Mouse (Mus musculus): ENCODE results near the gene Slc26a8.
A peak's percentile ranks its signal among the peaks of the same experiment; 100 is the strongest.

DNA sequence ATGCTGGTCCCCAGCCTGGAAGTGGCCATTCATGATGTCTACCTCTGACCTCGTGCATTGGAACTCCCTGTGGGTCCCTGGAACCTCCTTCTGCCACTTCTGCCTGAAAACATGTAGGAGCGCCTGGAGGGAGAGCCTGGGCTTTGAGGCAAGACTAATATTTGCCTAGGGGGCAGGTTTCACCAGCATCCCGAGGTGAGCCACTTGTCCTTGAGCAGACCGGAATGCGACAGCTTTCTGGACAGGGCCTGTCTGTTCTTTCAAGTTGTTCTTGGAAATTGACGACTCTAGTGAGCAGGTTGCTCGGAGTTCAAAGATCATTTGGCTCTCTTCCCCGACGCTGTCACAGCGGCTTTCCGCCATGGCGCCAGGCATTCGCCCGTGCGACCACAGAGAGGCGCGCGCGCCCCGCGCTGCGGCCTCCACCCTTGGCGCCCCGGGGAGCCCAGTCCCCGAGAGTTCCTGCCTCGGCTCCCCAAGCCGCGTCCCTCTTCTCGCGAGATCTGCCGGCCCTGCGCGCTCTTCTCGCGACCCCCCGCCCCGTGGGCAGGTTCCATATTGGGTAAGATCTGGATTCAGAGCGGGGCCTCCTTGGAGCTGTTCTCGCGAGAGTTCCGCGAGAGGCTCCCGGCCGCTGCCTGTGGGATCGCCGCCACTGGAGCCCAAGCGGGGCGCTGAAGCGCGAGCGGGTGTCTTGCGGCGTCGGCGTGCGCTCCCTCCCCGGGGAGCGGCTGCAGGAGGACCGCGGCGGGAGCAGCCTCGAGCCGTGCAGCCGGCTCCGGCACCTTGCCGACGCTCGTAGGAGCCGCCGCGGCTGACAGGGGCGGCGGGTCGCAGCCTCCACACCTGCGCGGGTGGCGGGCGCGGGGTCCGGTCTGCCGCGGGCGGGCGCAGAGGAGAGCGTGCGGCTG is 998 bp upstream of the Slc26a8 start, which contains the start of gene Mapk14:
- TF ChIP-seq HCFC1 (IDR thresholded peaks at IDR 0.05; ENCODE audit: borderline replicate concordance, insufficient read depth, low read length) (peak; percentile 57), MAFK (IDR thresholded peaks at IDR 0.05; ENCODE audit: insufficient read depth, low read depth, low read length) (no peak), ZNF384 (IDR thresholded peaks at IDR 0.05; ENCODE audit: low read depth, low read length) (no peak), ZC3H11A (IDR thresholded peaks at IDR 0.05; ENCODE audit: borderline replicate concordance, low read depth, low read length) (no peak), CHD2 (IDR thresholded peaks at IDR 0.05; ENCODE audit: low read depth, low read length) (peak; percentile 99)

Data from ES-E14 (cell line).